8 mouse cellular contexts compared by ENCODE assay signal in genomic region chr2:144555286-144555819, GRCm38 (mm10). TPM values are rescaled to one million over a fixed set of nuclear protein-coding genes. Genes with fewer than 3 reads are reported as not detected.
DNase-seq lines count a peak whose midpoint lies in the region; ATAC-seq and TF ChIP-seq lines count a peak whose summit lies in the region.

No protein-coding gene starts in this region.

- H3K4me1 ChIP-seq in lung, adult 2 months (ENCODE audit: control insufficient read depth, insufficient read depth, low read length), result no peaks in the 10 kb centered on the region
- H3K4me1 ChIP-seq in hindbrain, embryonic 14.5 days (replicated peaks; ENCODE audit: control insufficient read depth, insufficient read depth, low read length), result peaks cover 15% of the 10 kb centered on the region

- TF ChIP-seq CTCF in lung, adult 2 months (IDR thresholded peaks at IDR 0.05; ENCODE audit: insufficient read depth, low read length), result no peak

- no peaks in the 10 kb centered on the region for H3K27me3 ChIP-seq in hindbrain, embryonic 14.5 days (ENCODE audit: control insufficient read depth, insufficient read depth, low read length)

- peak overlapping the region; percentile 79 for H3K27ac ChIP-seq in hindbrain, embryonic 14.5 days

- no peaks in the 10 kb centered on the region for H3K9me3 ChIP-seq in hindbrain, embryonic 14.5 days (ENCODE audit: control insufficient read depth, low read length)

- H3K9ac ChIP-seq in hindbrain, embryonic 14.5 days, result peak overlapping the region; percentile 59

- no peak for ATAC-seq in hindbrain, embryonic 14.5 days (ENCODE audit: low FRiP score)
- peak; percentile 27; the same call in 1 of the 2 replicates for ATAC-seq in megakaryocyte-erythroid progenitor cell, adult 5-6 weeks (replicated peaks; ENCODE audit: low FRiP score, low TSS enrichment, poor library complexity, severe bottlenecking)
- no peak for ATAC-seq in frontal cortex, adult (ENCODE audit: low TSS enrichment)

- H3K4me3 ChIP-seq in lung, adult 2 months (replicated peaks; ENCODE audit: extremely low read depth, low read depth, low read length), result peak overlapping the region; percentile 97
- peak overlapping the region; percentile 71 for H3K4me3 ChIP-seq in hindbrain, embryonic 14.5 days (replicated peaks; ENCODE audit: low read length)

- H3K36me3 ChIP-seq in hindbrain, embryonic 14.5 days (replicated peaks; ENCODE audit: control insufficient read depth, insufficient read depth), result peaks cover 13% of the 10 kb centered on the region; the same call in 1 of the 2 replicates

- no peak for TF ChIP-seq POLR2A in lung, adult 2 months (IDR thresholded peaks at IDR 0.05; ENCODE audit: borderline replicate concordance, extremely low read depth, low read depth, low read length)

- no peak for DNase-seq in lung, adult 2 months
- no peak for DNase-seq in lung, postnatal 10 days
- DNase-seq in embryo, embryonic 10.5 days (ENCODE audit: low spot score), result peak; percentile 63
- DNase-seq in hindbrain, embryonic 14.5 days (ENCODE audit: low spot score), result no peak
- no peak for DNase-seq in urinary bladder, postnatal 14 days (ENCODE audit: low spot score)
- no peak for DNase-seq in adrenal gland, adult (ENCODE audit: inconsistent age in 2 of 2, low spot score in 1 of 2)

- H3K4me2 ChIP-seq in hindbrain, embryonic 14.5 days (replicated peaks), result peak overlapping the region; percentile 67

- 2% methylated on average over 14 of the region's 14 CpGs for WGBS in lung, adult 2 months
- 3% methylated on average over 14 of the region's 14 CpGs for WGBS in hindbrain, embryonic 14.5 days

RNA-seq across cellular contexts. Expression of gene Sec23b, which starts 0.7 kb away (rescaled TPM):
- 37.7 and 51.0 TPM in 2 replicates for polyA plus RNA-seq in lung, adult 2 months (2012; rRNA removed)
- polyA plus RNA-seq in hindbrain, embryonic 14.5 days (2014; fragmentation: Nextera tagmentation; extraction: Ambion mirVana), result 64.3 and 69.5 TPM in 2 replicates
- total RNA-seq in megakaryocyte-erythroid progenitor cell, adult 5-6 weeks (2014; fragmentation: Nextera tagmentation), result 53.0 and 54.8 TPM in 2 replicates
- total RNA-seq in megakaryocyte-erythroid progenitor cell, adult 5-6 weeks (2017), result 52.6 and 78.6 TPM in 2 replicates

RNA-seq across cellular contexts. Expression of gene Rbbp9, which starts 4.7 kb away (rescaled TPM):
- 11.9 and 15.4 TPM in 2 replicates for polyA plus RNA-seq in lung, adult 2 months (2012; rRNA removed)
- polyA plus RNA-seq in hindbrain, embryonic 14.5 days (2014; fragmentation: Nextera tagmentation; extraction: Ambion mirVana), result 55.1 and 58.6 TPM in 2 replicates
- 8.6 and 10.3 TPM in 2 replicates for total RNA-seq in megakaryocyte-erythroid progenitor cell, adult 5-6 weeks (2014; fragmentation: Nextera tagmentation)
- 6.8 and 12.3 TPM in 2 replicates for total RNA-seq in megakaryocyte-erythroid progenitor cell, adult 5-6 weeks (2017)

RNA-seq across cellular contexts. Expression of gene Polr3f, which starts 27.8 kb away (rescaled TPM):
- polyA plus RNA-seq in lung, adult 2 months (2012; rRNA removed), result 4.5 and 8.5 TPM in 2 replicates
- polyA plus RNA-seq in hindbrain, embryonic 14.5 days (2014; fragmentation: Nextera tagmentation; extraction: Ambion mirVana), result 26.4 and 28.3 TPM in 2 replicates
- 18.4 and 24.9 TPM in 2 replicates for total RNA-seq in megakaryocyte-erythroid progenitor cell, adult 5-6 weeks (2014; fragmentation: Nextera tagmentation)
- 30.5 and 31.7 TPM in 2 replicates for total RNA-seq in megakaryocyte-erythroid progenitor cell, adult 5-6 weeks (2017)

RNA-seq across cellular contexts. Expression of gene Dzank1, which starts 28.1 kb away (rescaled TPM):
- polyA plus RNA-seq in lung, adult 2 months (2012; rRNA removed), result 1.3 and 2.1 TPM in 2 replicates
- 19.5 and 23.7 TPM in 2 replicates for polyA plus RNA-seq in hindbrain, embryonic 14.5 days (2014; fragmentation: Nextera tagmentation; extraction: Ambion mirVana)
- not detected in 2 replicates for total RNA-seq in megakaryocyte-erythroid progenitor cell, adult 5-6 weeks (2014; fragmentation: Nextera tagmentation)
- not detected in 2 replicates for total RNA-seq in megakaryocyte-erythroid progenitor cell, adult 5-6 weeks (2017)

RNA-seq across cellular contexts. Expression of gene Smim26, which starts 38.5 kb away (rescaled TPM):
- 3.3 and 4.5 TPM in 2 replicates for polyA plus RNA-seq in lung, adult 2 months (2012; rRNA removed)
- polyA plus RNA-seq in hindbrain, embryonic 14.5 days (2014; fragmentation: Nextera tagmentation; extraction: Ambion mirVana), result 57.4 and 77.1 TPM in 2 replicates
- 37.5 and 51.5 TPM in 2 replicates for total RNA-seq in megakaryocyte-erythroid progenitor cell, adult 5-6 weeks (2014; fragmentation: Nextera tagmentation)
- 7.7 and 31.1 TPM in 2 replicates for total RNA-seq in megakaryocyte-erythroid progenitor cell, adult 5-6 weeks (2017)
